Mouse (Mus musculus): ENCODE measurements around the gene Ddi2. TPM values are rescaled to one million over a fixed set of nuclear protein-coding genes. Genes with fewer than 3 reads are reported as not detected.

The Ddi2 gene
- total RNA-seq, 2 experiments from 2014 or later = 39.4 to 44.1 TPM

DNA sequence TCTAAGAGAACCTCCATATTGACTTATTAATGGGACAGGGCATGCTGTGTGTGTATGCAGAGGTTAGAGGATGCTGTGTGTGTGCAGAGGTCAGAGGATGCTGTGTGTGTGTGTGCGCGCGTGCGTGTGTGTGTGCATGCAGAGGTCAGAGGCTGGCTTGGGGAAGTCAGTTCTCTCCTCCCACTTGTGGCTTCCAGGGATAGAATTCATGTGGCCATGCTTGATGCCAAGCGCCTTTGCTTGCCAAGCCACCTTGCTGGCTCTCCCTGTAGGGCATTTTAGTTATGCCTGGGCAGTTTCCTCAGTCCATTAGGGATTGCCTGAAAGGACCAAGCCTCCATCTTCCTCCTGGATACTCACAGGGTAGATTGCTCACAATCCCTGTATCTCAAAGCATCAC lies 86.5 kb downstream of the Ddi2 start:
- intact Hi-C loops (cut with DNase I) = no loop called here
- no peak for DNase-seq (ENCODE audit: low spot score in 2 of 2)

GRCm38 (mm10) chr4:141635991-141636390 lies 87.2 kb downstream of the Ddi2 start:
- intact Hi-C loops (cut with DNase I) = no loop called here
- DNase-seq (ENCODE audit: low spot score in 2 of 2) = no peak

DNA sequence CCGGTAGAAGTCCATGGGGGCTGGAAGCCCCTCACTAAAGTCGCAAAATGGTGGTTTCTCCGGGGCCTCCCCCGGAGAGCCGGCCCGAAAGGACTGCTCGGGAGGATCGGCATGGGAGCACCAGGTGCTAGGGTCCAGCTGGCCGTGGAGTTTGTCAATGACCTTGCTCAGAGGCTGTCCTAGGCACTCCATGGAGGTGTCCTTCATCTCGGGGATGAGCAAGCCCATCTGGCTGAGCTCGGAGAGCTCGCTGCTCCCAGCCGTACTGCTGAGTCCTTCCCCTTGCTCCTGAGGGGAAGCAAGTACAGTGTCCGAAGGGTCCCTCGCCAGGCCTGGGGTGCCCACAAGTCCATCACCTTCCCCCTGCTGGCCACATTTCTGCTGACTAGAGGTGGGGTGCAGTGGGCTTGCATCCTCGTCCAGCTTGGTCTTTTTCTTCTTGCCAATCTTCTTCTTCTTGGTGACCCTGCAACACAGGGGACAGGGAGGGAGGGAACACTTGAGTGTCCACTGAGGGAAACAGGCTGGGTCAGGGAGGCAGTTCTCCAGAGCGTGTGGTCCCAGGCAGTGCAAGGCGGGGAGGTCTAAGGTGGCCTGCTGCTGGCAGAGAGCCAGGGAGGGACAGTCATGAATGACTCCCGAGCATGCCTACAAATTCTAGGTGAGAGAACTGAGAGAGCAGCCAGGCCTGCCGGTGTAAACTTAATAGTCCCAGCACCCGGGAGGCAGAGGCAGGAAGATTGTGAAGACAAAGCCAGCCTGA lies 90.9 kb downstream of the Ddi2 start:
- intact Hi-C loops (cut with DNase I) = no loop called here
- no peak for DNase-seq (ENCODE audit: low spot score in 2 of 2)

- intact Hi-C loops (cut with DNase I) = no loop called here
- no peak for DNase-seq (ENCODE audit: low spot score in 2 of 2)
Observed at GRCm38 (mm10) chr4:141631250-141631649, 92.0 kb downstream of the Ddi2 start.

GRCm38 (mm10) chr4:141630021-141630420 lies 93.2 kb downstream of the Ddi2 start:
- no peak for DNase-seq (ENCODE audit: low spot score in 2 of 2)
- intact Hi-C loops (cut with DNase I) = no loop called here

- no peak for DNase-seq (ENCODE audit: low spot score in 2 of 2)
- intact Hi-C loops (cut with DNase I) = no loop called here
Observed at GRCm38 (mm10) chr4:141628661-141629060, 94.6 kb downstream of the Ddi2 start.

Other genes with a start within 250 kb of the Ddi2 start
- 10 to 100 TPM; 50.8 to 72.8 TPM for gene Spen, start 184.8 kb downstream of the Ddi2 start, total RNA-seq (2021)
- gene Fblim1, start 117.3 kb downstream of the Ddi2 start, total RNA-seq (2021) = 1 to 10 TPM in 1 of 2 experiments, under 1 TPM in 1; 0.68 to 1.2 TPM
- 1 to 10 TPM in 1 of 2 experiments, under 1 TPM in 1; 0.35 to 1.3 TPM for gene Tmem82, start 104.8 kb downstream of the Ddi2 start, total RNA-seq (2021)
- 1 to 10 TPM; 3.0 to 4.3 TPM for gene Slc25a34, start 99.6 kb downstream of the Ddi2 start, total RNA-seq (2021)
- 10 to 100 TPM; 90.7 to 91.7 TPM for gene Plekhm2, start 58.5 kb downstream of the Ddi2 start, total RNA-seq (2021)
- gene Rsc1a1, start 37.8 kb downstream of the Ddi2 start, total RNA-seq (2021) = 1 to 10 TPM in 1 of 2 experiments, not detected in 1; 2.9 TPM
- gene Agmat, start 23.3 kb upstream of the Ddi2 start, total RNA-seq (2021) = 1 to 10 TPM; 1.1 to 1.3 TPM
- 10 to 100 TPM; 39.7 to 41.9 TPM for gene Dnajc16, start 67.5 kb upstream of the Ddi2 start, total RNA-seq (2021)
- gene Casp9, start 70.2 kb upstream of the Ddi2 start, total RNA-seq (2021) = 10 to 100 TPM; 20.9 to 26.9 TPM
- gene Cela2a, start 102.7 kb upstream of the Ddi2 start, total RNA-seq (2021) = not detected
- gene Ctrc, start 122.9 kb upstream of the Ddi2 start, total RNA-seq (2021) = not detected
- 100 to 1,000 TPM; 233 to 306 TPM for gene Efhd2, start 151.5 kb upstream of the Ddi2 start, total RNA-seq (2021)